Mouse (Mus musculus) midbrain, embryonic 15.5 days (tissue): ENCODE measurements around the gene Ubfd1. TPM values are rescaled to one million over a fixed set of nuclear protein-coding genes. Genes with fewer than 3 reads are reported as not detected.
A peak's percentile ranks its signal among the peaks of the same experiment; 100 is the strongest.
"Not testable (repeated sequence)": the region's sequence is repeated elsewhere in the genome, so short reads cannot be mapped to it uniquely, and the experiment has no call there.

Source experiments
- ATAC-seq: fragments of 200-750 bp; cut with Nextera tagmentation; replicated peaks from 2 replicates; pipeline ENCODE4 v1.8.0; 2017; ENCODE audit warnings: moderate TSS enrichment
- H3K27ac ChIP-seq: fragments of 300-500 bp; sonication (generic); 2 replicates; pipeline ENCODE4 v1.5.1; 2015; ENCODE audit warnings: mild to moderate bottlenecking, inconsistent platforms
- H3K27me3 ChIP-seq: fragments of 300-500 bp; sonication (generic); replicated peaks from 2 replicates; pipeline ENCODE4 v1.6.1; 2015; ENCODE audit warnings: inconsistent platforms
- H3K36me3 ChIP-seq: fragments of 300-500 bp; sonication (generic); replicated peaks from 2 replicates; pipeline ENCODE4 v1.6.1; 2015; ENCODE audit warnings: inconsistent platforms
- H3K4me1 ChIP-seq: fragments of 300-500 bp; sonication (generic); 2 replicates; pipeline ENCODE4 v1.6.1; 2015; ENCODE audit warnings: inconsistent platforms
- H3K4me2 ChIP-seq: fragments of 300-500 bp; sonication (generic); 2 replicates; pipeline ENCODE4 v1.6.1; 2015; ENCODE audit warnings: inconsistent platforms, mild to moderate bottlenecking, moderate library complexity
- H3K4me3 ChIP-seq: fragments of 300-500 bp; sonication (generic); 2 replicates; pipeline ENCODE4 v1.5.1; 2015; ENCODE audit warnings: mild to moderate bottlenecking, inconsistent platforms
- H3K9ac ChIP-seq: fragments of 300-500 bp; sonication (generic); 2 replicates; pipeline ENCODE4 v1.6.1; 2015; ENCODE audit warnings: mild to moderate bottlenecking, inconsistent platforms
- H3K9me3 ChIP-seq: fragments of 300-500 bp; sonication (generic); 2 replicates; pipeline ENCODE4 v1.6.1; 2016; ENCODE audit warnings: inconsistent platforms
- WGBS: fragments of 180-500 bp; shearing (Covaris S2); methylation state at CpG from one replicate; pipeline ENCODE4 v1.1.7; 2015; ENCODE audit warnings: mixed read lengths; 5-methylcytosine and 5-hydroxymethylcytosine counted together
- polyA plus RNA-seq: library from polyadenylated mRNA; unstranded; fragments of >200 nt; fragmentation: Nextera tagmentation; extraction: Ambion mirVana; gene quantifications from 2 replicates; pipeline ENCODE4 v1.2.1, GENCODE M21; 2015

Ubfd1 gene
- polyA plus RNA-seq, 1 experiment from 2014 or later, result 85.3 TPM

DNA sequence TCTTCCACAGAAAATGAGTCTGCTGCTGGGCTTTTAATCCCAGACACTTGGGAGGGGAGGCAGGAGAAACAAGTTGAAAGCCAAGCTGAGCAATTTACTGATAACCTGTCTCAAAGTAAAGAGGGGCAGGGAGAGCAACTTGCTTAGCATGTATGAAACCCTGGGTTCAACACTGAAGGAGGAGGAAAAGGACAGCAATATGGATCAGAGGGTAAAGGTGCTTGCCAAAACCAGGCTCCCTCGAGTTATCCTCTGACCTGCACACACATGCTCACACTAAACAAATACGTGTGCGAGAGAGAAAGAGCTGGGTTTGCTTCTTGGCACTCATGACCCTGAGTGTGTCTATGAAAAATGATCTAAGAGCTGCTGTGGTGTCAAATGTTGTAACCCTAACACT, 31.0 kb downstream of the Ubfd1 start:
- Histone ChIP-seq H3K9ac (no peak overlapping the region), H3K9me3 (no peaks in the 10 kb centered on the region), H3K4me1 (peaks cover 19% of the 10 kb centered on the region), H3K27me3 (no peaks in the 10 kb centered on the region), H3K4me3 (no peak overlapping the region), H3K36me3 (peaks cover 31% of the 10 kb centered on the region), H3K4me2 (no peak overlapping the region), H3K27ac (no peak overlapping the region)
- WGBS, result 89% methylated on average over 3 of the region's 3 CpGs
- ATAC-seq, result no peak

DNA sequence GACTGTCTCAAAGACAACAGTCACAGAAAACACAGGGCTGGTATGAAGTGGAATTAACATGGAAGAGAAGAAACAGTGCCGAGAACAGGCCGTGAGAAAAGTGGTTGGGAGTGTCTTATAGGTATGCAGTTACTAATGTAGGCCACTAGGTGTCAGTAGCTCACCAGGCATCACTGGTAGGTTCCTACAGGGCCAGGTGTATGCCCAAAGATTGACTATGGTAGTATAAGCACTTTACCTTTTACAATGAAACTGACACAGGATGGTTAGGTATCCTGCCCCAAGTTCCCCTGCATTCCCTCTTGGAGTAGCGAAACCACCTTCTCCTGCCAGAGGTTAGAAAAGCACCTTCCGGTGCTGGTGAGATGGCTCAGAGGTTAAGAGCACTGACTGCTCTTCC, 32.2 kb downstream of the Ubfd1 start:
- Histone ChIP-seq H3K9me3 (no peaks in the 10 kb centered on the region), H3K36me3 (peaks cover 27% of the 10 kb centered on the region), H3K9ac (no peak overlapping the region), H3K4me3 (no peak overlapping the region), H3K27ac (no peak overlapping the region), H3K27me3 (no peaks in the 10 kb centered on the region), H3K4me1 (peaks cover 19% of the 10 kb centered on the region), H3K4me2 (no peak overlapping the region)
- no peak for ATAC-seq
- 60% methylated on average over 4 of the region's 4 CpGs for WGBS

DNA sequence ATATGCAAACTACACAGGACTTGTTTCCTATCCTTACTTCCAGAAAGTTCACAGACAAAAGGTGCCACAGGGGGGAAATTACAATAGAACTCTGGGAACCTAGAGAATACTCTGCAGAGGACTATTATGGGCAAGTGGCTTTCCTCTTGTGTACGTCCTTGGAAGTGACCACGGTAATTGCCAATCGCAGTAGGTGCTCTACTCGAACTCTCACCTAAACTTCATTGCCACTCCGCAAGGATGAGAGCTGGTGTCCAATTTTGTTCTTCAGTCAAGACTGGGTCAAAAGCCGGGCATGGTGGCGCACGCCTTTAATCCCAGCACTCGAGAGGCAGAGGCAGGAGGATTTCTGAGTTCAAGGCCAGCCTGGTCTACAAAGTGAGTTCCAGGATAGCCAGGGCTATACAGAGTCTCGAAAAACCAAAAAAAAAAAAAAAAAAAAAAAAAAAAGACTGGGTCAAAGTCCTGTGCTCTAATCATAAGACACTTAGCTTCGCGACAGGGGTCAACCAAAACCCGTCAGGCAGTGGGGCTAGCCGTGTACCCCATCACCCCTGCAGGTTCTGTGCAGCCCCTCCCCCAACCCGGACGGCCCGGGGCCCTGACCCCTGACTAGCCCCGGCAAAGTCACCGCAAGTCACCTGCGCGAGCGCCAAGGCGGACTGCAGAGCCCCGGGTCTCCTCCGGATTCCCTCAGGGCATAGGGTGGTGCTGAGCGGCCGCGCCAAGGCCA, 34.2 kb downstream of the Ubfd1 start:
- H3K27ac ChIP-seq, result peak overlapping the region; percentile 81
- peak; percentile 83 for ATAC-seq
- not testable (repeated sequence) for H3K27me3 ChIP-seq, H3K9me3 ChIP-seq, H3K36me3 ChIP-seq
- 7% methylated on average over 28 of the region's 28 CpGs for WGBS
- peaks cover 19% of the 10 kb centered on the region for H3K4me1 ChIP-seq
- H3K4me2 ChIP-seq, result peak overlapping the region; percentile 79
- H3K4me3 ChIP-seq, result peak overlapping the region; percentile 71
- H3K9ac ChIP-seq, result peak overlapping the region; percentile 81

DNA sequence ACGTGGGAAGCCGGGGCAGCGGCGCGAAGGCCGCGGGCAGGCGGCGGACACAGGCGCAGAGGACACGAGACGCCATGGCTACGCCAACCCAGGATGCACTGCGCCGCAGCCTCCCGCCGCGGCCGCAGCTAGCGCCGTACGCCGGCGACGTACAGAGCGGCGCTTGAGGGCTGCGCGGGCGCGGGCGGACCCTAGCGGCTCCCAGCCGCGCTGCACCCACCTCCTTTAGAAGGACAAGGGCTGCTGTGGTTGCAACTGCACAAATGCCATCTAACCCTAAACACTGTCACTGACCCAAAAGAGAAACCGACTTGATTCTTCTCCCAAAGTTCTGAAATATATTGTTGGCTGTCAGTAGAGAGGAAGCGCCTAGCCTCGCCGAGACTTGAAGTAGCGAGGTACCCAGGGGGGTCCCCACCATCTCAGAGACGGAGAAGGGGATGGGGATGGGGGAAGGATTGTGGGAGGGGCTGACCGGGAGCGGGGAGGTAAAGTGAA, 34.8 kb downstream of the Ubfd1 start, which contains the start of gene Ndufab1:
Gene Ndufab1, minus strand, starts transcription at position 140 of the 498 bp plus-strand sequence.
- peak within 1 kb of the TSS; percentile 79 for H3K4me2 ChIP-seq
- no peaks in the 10 kb centered on the region for H3K27me3 ChIP-seq
- peak within 1 kb of the TSS; percentile 81 for H3K9ac ChIP-seq
- ATAC-seq, result peak; percentile 99
- peaks cover 5% of the 10 kb centered on the region; the same call in 1 of the 2 replicates for H3K36me3 ChIP-seq
- peaks cover 19% of the 10 kb centered on the region for H3K4me1 ChIP-seq
- peak within 1 kb of the TSS; percentile 71 for H3K4me3 ChIP-seq
- H3K27ac ChIP-seq, result peak within 1 kb of the TSS; percentile 81
- WGBS, result 3% methylated on average over 43 of the region's 43 CpGs
- H3K9me3 ChIP-seq, result no peaks in the 10 kb centered on the region

DNA sequence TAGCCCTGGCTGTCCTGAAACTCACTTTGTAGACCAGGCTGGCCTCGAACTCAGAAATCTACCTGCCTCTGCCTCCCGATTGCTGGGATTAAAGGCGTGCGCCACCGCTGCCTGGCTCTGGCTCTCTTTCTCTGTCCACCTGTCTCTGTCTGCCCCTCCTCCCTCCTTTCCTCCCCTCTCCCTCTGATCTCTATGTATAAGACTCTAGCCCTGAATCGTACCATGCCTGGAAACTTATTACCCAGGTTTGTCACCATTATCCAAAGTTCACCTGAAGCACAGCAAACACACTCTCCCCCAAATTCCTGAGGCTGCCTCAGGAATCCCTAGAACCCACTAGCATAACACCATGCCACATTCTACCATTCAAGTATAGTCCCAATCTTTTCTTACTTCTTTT, 41.2 kb downstream of the Ubfd1 start:
- WGBS, result 97% methylated on average over 6 of the region's 6 CpGs
- ATAC-seq, result no peak
- Histone ChIP-seq H3K4me3 (no peak overlapping the region), H3K4me1 (no peaks in the 10 kb centered on the region), H3K27ac (no peak overlapping the region), H3K9me3 (no peaks in the 10 kb centered on the region), H3K4me2 (no peak overlapping the region), H3K27me3 (no peaks in the 10 kb centered on the region), H3K36me3 (0 out of 2 replicates have a peak, but pooled peaks cover 4% of the 10 kb centered on the region), H3K9ac (no peak overlapping the region)

DNA sequence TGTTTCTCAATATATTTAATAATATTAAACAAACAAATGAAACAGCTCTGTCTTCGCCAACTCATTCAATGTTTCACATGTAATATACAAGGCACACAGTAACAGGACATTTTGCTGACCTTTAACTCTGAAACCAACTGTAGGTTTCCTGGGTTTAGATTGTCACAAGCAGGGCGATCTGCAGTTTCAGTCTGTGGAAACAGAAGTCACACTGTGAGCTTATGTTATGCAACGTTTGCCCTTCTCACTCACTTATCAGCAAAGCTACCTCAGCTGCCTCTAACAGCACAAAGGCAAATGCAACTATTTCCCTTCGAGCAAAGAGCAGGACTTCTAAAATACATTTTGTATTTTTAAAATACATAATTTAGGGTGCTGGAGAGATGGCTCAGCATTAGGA, 56.5 kb downstream of the Ubfd1 start:
- no peak for ATAC-seq
- 0 out of 2 replicates have a peak, but pooled peaks cover 15% of the 10 kb centered on the region for H3K36me3 ChIP-seq
- H3K9ac ChIP-seq, result no peak overlapping the region
- no peaks in the 10 kb centered on the region for H3K27me3 ChIP-seq
- WGBS, result 89% methylated on average over 4 of the region's 4 CpGs
- no peaks in the 10 kb centered on the region for H3K9me3 ChIP-seq
- H3K4me2 ChIP-seq, result no peak overlapping the region
- no peak overlapping the region for H3K4me3 ChIP-seq
- H3K4me1 ChIP-seq, result no peaks in the 10 kb centered on the region
- no peak overlapping the region for H3K27ac ChIP-seq

DNA sequence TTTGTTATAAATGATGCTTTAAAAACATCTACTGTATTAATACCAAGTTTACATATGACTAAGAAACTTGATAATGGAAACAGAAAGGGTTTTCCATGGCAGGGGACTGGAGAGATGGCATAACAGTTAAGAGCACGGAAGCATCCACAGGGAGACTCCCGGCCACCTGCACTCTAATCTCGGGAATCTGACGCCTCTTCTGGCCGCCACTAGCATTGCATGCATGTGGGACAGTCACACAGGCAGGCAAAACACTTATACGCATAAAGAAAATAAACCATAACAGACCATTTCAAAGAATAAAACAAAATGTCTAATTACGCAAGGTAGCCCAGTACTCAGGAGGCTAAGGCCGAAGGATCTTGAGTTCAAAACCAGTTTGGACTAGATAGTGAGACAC, 58.7 kb downstream of the Ubfd1 start:
- H3K27ac ChIP-seq, result no peak overlapping the region
- no peaks in the 10 kb centered on the region for H3K27me3 ChIP-seq
- H3K4me3 ChIP-seq, result no peak overlapping the region
- 70% methylated on average over 8 of the region's 8 CpGs for WGBS
- H3K9me3 ChIP-seq, result no peaks in the 10 kb centered on the region
- H3K9ac ChIP-seq, result no peak overlapping the region
- no peak for ATAC-seq
- no peak overlapping the region for H3K4me2 ChIP-seq
- H3K36me3 ChIP-seq, result 0 out of 2 replicates have a peak, but pooled peaks cover 14% of the 10 kb centered on the region
- H3K4me1 ChIP-seq, result no peaks in the 10 kb centered on the region

DNA sequence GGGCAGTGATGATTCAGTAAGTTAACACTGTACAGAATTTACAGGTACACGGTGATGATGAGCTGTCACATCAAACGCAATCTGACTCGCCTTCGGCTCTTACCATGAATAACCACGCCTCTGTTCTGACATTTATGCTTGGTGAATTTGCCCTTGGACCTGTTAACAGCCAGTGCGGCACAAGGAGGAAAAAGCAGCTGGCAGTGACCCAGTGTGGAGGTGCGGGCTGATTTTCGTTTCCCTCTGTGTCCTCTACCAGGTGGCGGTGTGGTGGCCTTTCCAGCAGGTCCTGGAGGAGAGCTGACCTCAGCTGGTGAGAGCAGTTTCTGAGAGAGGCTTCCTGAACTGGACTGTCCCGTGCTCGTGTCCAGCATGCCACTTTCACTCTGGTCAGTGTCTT, 60.0 kb downstream of the Ubfd1 start:
- no peak for ATAC-seq
- no peaks in the 10 kb centered on the region for H3K9me3 ChIP-seq
- H3K36me3 ChIP-seq, result 0 out of 2 replicates have a peak, but pooled peaks cover 11% of the 10 kb centered on the region
- H3K4me1 ChIP-seq, result no peaks in the 10 kb centered on the region
- H3K9ac ChIP-seq, result no peak overlapping the region
- no peak overlapping the region for H3K27ac ChIP-seq
- 91% methylated on average over 11 of the region's 11 CpGs for WGBS
- no peaks in the 10 kb centered on the region for H3K27me3 ChIP-seq
- H3K4me3 ChIP-seq, result no peak overlapping the region
- no peak overlapping the region for H3K4me2 ChIP-seq

Other genes with a start within 250 kb of the Ubfd1 start
- gene Scnn1b, start 202.1 kb upstream of the Ubfd1 start, polyA plus RNA-seq, result 0.13 and 0.15 TPM in 2 replicates
- 27.1 and 27.5 TPM in 2 replicates for gene Cog7, start 85.5 kb upstream of the Ubfd1 start, polyA plus RNA-seq
- gene Gga2, start 46.0 kb upstream of the Ubfd1 start, polyA plus RNA-seq, result 59.0 and 63.7 TPM in 2 replicates
- 9.2 and 10.7 TPM in 2 replicates for gene Ears2, start 88 bp downstream of the Ubfd1 start, polyA plus RNA-seq
- 588 and 603 TPM in 2 replicates for gene Ndufab1, start 34.7 kb downstream of the Ubfd1 start, polyA plus RNA-seq
- 4.9 and 5.0 TPM in 2 replicates for gene Palb2, start 65.8 kb downstream of the Ubfd1 start, polyA plus RNA-seq
- gene Dctn5, start 65.9 kb downstream of the Ubfd1 start, polyA plus RNA-seq, result 166 and 173 TPM in 2 replicates
- gene Plk1, start 92.3 kb downstream of the Ubfd1 start, polyA plus RNA-seq, result 17.2 and 22.9 TPM in 2 replicates
- 1.9 and 2.7 TPM in 2 replicates for gene Ern2, start 119.0 kb downstream of the Ubfd1 start, polyA plus RNA-seq
- gene Chp2, start 152.3 kb downstream of the Ubfd1 start, polyA plus RNA-seq, result 1.3 and 1.6 TPM in 2 replicates
- gene Prkcb, start 221.6 kb downstream of the Ubfd1 start, polyA plus RNA-seq, result 107 and 117 TPM in 2 replicates